Mouse (Mus musculus) hindbrain, embryonic 16.5 days (tissue): ENCODE measurements around the gene Klk9. TPM values are rescaled to one million over a fixed set of nuclear protein-coding genes. Genes with fewer than 3 reads are reported as not detected.

Experiments used
- polyA plus RNA-seq: library from polyadenylated mRNA; unstranded; fragments of >200 nt; fragmentation: Nextera tagmentation; extraction: Ambion mirVana; gene quantifications from 2 replicates; pipeline ENCODE4 v1.2.1, GENCODE M21; 2015

The Klk9 gene
- polyA plus RNA-seq, 1 experiment from 2014 or later = 0.10 TPM

Other genes with a start within 250 kb of the Klk9 start
- 1.3 and 1.9 TPM in 2 replicates for gene Cd33, start 247.5 kb upstream of the Klk9 start, polyA plus RNA-seq
- gene Zfp658, start 229.6 kb upstream of the Klk9 start, polyA plus RNA-seq = 6.9 and 7.9 TPM in 2 replicates
- 14.4 and 16.2 TPM in 2 replicates for gene Zfp719, start 212.3 kb upstream of the Klk9 start, polyA plus RNA-seq
- gene Zfp819, start 184.7 kb upstream of the Klk9 start, polyA plus RNA-seq = 0.45 and 0.46 TPM in 2 replicates
- gene Ceacam18, start 157.2 kb upstream of the Klk9 start, polyA plus RNA-seq = 0.10 TPM in 1 of 2 replicates, not detected in the other
- 0.31 and 0.41 TPM in 2 replicates for gene Siglece, start 131.7 kb upstream of the Klk9 start, polyA plus RNA-seq
- gene Ctu1, start 119.9 kb upstream of the Klk9 start, polyA plus RNA-seq = 20.6 and 23.0 TPM in 2 replicates
- gene Klk14, start 101.5 kb upstream of the Klk9 start, polyA plus RNA-seq = not detected in 2 replicates
- gene Klk13, start 79.3 kb upstream of the Klk9 start, polyA plus RNA-seq = 0.16 TPM in 2 replicates
- gene Klk12, start 23.0 kb upstream of the Klk9 start, polyA plus RNA-seq = not detected in 2 replicates
- 0.20 TPM in 1 of 2 replicates, not detected in the other for gene Klk11, start 17.3 kb upstream of the Klk9 start, polyA plus RNA-seq
- gene Klk10, start 10.9 kb upstream of the Klk9 start, polyA plus RNA-seq = 0.21 and 0.30 TPM in 2 replicates
- gene Klk8, start 5.7 kb downstream of the Klk9 start, polyA plus RNA-seq = 11.3 and 13.3 TPM in 2 replicates
- gene Klk7, start 19.4 kb downstream of the Klk9 start, polyA plus RNA-seq = not detected in 2 replicates
- not detected in 2 replicates for gene Klk6, start 32.6 kb downstream of the Klk9 start, polyA plus RNA-seq
- gene Klk5, start 50.1 kb downstream of the Klk9 start, polyA plus RNA-seq = not detected in 2 replicates
- gene Klk4, start 89.3 kb downstream of the Klk9 start, polyA plus RNA-seq = 4.4 and 4.5 TPM in 2 replicates
- not detected in 2 replicates for gene Klk15, start 141.8 kb downstream of the Klk9 start, polyA plus RNA-seq
- not detected in 2 replicates for gene Klk1b8, start 158.8 kb downstream of the Klk9 start, polyA plus RNA-seq
- gene Klk1b1, start 174.9 kb downstream of the Klk9 start, polyA plus RNA-seq = not detected in 2 replicates
- not detected in 2 replicates for gene Klk1b9, start 184.2 kb downstream of the Klk9 start, polyA plus RNA-seq
- not detected in 2 replicates for gene Klk1b11, start 204.0 kb downstream of the Klk9 start, polyA plus RNA-seq
- not detected in 2 replicates for gene Klk1b26, start 220.3 kb downstream of the Klk9 start, polyA plus RNA-seq